Mouse (Mus musculus) liver, adult (tissue): ENCODE data around the gene Rnf167.

Source experiments
- GATA4 ChIP-seq: IDR thresholded peaks from 2 replicates; pipeline ENCODE4 v1.6.1; 2014; ENCODE audit warnings: mild to moderate bottlenecking, low read length; ENCODE audit not compliant: insufficient replicate concordance

The Rnf167 gene

GRCm38 (mm10) chr11:70671333-70672047 is 24.5 kb downstream of the Rnf167 start:
- no peak for TF ChIP-seq GATA4

- no peak for TF ChIP-seq GATA4
Observed at GRCm38 (mm10) chr11:70674014-70674413, 27.0 kb downstream of the Rnf167 start.

GRCm38 (mm10) chr11:70674501-70674900 is 27.5 kb downstream of the Rnf167 start:
- TF ChIP-seq GATA4: no peak

- no peak for TF ChIP-seq GATA4
Observed at GRCm38 (mm10) chr11:70678092-70678491, 31.1 kb downstream of the Rnf167 start.

GRCm38 (mm10) chr11:70678576-70678975 is 31.5 kb downstream of the Rnf167 start:
- TF ChIP-seq GATA4: no peak

GRCm38 (mm10) chr11:70679361-70679760 is 32.3 kb downstream of the Rnf167 start:
- TF ChIP-seq GATA4: no peak

- TF ChIP-seq GATA4: no peak
Observed at GRCm38 (mm10) chr11:70679894-70680293, 32.9 kb downstream of the Rnf167 start.

- TF ChIP-seq GATA4: no peak
Observed at GRCm38 (mm10) chr11:70681170-70681569, 34.1 kb downstream of the Rnf167 start.

- no peak for TF ChIP-seq GATA4
Observed at GRCm38 (mm10) chr11:70681897-70682581, 35.0 kb downstream of the Rnf167 start.

- TF ChIP-seq GATA4: no peak
Observed at GRCm38 (mm10) chr11:70683640-70684039, 36.6 kb downstream of the Rnf167 start.

GRCm38 (mm10) chr11:70686901-70687566 is 40.0 kb downstream of the Rnf167 start:
- TF ChIP-seq GATA4: no peak

GRCm38 (mm10) chr11:70687601-70688199 is 40.7 kb downstream of the Rnf167 start, which contains the start of gene Camta2:
Gene Camta2, minus strand, starts transcription at chr11:70688105.
- no peak for TF ChIP-seq GATA4

GRCm38 (mm10) chr11:70688372-70688771 is 41.3 kb downstream of the Rnf167 start:
- no peak for TF ChIP-seq GATA4

- TF ChIP-seq GATA4: no peak
Observed at GRCm38 (mm10) chr11:70689578-70689977, 42.5 kb downstream of the Rnf167 start.

GRCm38 (mm10) chr11:70693504-70693903 is 46.5 kb downstream of the Rnf167 start:
- no peak for TF ChIP-seq GATA4
